Mouse (Mus musculus) v-Abl transformed pro-B cells (cell line): ENCODE measurements around the gene Gm1113.

ENCODE experiments used
- in situ Hi-C, 2 experiments: fragments of 400-800 bp; cut with MboI; formaldehyde crosslinking; loops; one replicate each; pipeline ENCODE4 v1.15.1; 2025; ENCODE audit not compliant: unreplicated experiment in 2 of 2

The Gm1113 gene

DNA sequence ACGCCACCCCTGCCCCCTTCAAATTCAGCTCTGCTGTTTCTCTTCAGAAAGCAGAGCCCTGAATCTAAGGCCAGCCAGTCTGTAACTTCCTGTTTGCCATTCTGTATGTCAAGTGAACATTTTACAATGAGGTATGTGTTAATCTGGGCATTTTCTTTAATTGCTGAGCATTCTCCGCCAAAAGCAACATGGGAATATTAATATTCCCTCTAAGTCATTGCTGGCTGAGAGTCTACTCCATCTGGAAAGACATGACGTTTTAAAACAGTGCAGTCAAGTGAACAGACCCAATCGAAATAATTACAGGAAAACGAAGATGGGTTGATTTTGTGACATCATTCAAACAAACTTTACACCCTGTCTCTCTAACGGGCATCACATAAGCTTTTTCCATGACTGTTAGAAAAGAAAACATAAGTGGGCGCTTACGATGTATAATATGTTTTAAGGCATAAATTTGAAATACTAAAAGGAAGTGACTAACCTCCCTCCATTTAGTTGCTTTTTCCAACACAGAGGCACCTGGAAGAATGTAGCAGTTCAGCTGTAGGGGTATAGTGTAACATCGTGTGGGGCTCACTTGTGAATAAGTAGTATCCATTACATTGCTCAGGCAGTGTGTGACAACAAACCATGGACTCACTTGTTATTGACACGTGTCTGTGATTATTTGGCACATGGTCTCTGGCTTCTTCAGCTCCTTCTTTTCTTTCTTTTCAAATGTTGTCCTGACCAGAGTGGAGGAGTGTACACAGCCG, 26.8 kb downstream of the Gm1113 start:
- in situ Hi-C loops: no loop called here

GRCm38 (mm10) chr9:35488496-35488895, 29.6 kb downstream of the Gm1113 start:
- in situ Hi-C loops: no loop called here

DNA sequence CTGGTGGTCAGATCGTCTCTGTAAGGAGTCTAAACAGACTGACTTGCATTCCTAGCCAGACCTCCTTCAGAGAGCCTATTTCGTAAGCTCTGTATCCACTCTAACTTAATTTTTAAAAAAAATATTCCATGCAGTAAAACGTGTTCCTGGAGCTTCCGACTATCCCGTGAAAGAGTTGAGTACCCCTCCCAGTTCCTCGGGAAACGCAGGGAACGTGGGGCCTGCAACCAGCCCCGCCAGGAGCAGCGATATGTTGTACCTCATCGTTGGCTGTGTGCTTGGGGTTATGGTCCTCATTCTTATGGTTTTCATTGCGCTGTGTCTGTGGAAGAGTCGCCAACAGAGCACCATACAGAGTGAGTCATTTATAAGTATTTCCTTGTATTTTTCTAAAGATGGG, 31.5 kb downstream of the Gm1113 start:
- in situ Hi-C loops: no loop called here

DNA sequence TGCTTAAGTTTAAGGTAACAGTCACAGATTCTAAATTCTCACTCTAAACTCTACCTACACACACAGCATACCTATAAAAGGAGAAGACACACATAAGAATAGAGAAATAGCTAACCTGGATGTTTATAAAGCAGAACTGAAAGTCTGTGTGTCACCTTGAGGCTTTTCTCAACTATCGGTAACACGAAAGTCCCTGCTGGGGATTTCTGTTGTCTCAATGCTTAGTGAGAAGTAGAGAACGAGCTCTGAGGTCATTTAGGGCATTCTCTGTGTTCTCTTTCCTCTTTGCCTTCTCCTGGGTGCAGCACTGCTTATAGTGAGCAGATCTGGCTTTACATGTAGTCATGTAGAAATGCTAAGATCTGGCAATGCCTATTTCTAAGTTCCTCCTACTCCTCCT, 34.1 kb downstream of the Gm1113 start:
- in situ Hi-C loops: no loop called here

GRCm38 (mm10) chr9:35482014-35482898, 35.8 kb downstream of the Gm1113 start:
- in situ Hi-C loops: no loop called here

DNA sequence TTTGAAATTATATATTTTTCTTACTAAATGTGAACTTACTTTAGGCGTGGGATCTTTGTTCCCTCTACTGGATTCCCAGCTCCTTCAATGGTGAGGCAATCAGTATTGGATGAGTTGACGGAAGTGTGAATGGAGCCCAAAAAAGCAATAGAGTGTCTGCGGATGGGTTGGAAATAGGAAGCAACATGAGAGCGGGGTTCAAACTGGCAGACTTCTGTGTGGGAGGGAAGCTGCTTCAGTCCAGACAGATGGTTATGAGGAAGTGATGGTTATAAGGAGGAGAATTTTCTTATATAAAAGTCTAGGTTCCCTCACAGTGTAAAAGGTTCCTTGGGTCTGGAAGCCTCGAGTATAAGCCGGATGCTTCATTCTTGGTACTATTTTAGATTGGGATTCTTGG, 38.6 kb downstream of the Gm1113 start:
- in situ Hi-C loops: no loop called here

DNA sequence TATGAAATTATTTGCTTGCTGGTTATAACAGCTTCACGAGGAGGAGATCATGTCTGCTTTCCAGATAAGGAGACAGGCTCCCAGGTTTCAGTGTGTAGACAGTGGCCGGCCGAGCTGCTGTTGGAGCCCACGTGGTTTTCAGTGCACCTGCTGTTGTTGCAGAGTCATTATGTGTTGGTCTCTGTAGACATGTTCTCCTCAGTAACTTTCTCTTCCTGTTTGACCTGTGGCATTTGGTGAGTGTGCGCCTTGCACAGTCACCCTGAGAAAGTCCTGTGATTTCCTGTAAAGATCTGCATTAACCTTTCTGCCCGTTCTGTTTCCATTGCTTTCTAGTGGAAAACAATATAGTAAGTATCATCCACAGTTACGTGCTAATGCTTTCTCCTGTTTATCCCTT, 42.7 kb downstream of the Gm1113 start:
- in situ Hi-C loops: no loop called here

DNA sequence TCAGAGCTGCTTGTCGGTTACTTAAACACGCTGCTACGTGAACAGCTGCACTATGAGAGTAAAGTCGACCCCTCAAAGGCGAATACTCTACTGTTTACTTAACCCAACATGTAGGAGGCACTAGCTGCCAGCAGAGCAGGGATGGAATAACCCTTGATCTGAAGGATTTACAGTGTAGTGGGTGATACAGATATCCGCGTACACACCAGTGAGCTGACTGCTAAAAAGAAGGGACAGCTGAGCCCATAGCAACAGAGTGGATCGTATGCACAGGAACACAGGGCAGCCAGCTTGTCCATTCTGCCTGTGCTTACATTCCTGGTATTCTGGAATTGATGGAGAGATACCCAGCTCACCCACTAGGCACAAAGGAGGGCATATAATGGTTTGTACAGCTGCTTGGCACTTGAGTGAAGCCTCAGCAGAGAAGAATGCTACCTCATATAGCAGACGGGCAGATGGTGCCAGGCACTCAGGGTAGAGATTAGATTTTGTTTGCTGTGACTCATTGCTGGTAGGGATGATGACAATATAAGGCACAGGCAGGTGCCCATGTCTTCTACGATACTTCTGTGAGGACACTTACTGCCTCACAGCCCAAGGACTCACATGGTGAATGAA, 43.9 kb downstream of the Gm1113 start:
- in situ Hi-C loops: no loop called here

GRCm38 (mm10) chr9:35468913-35469312, 49.2 kb downstream of the Gm1113 start:
- in situ Hi-C loops: no loop called here

DNA sequence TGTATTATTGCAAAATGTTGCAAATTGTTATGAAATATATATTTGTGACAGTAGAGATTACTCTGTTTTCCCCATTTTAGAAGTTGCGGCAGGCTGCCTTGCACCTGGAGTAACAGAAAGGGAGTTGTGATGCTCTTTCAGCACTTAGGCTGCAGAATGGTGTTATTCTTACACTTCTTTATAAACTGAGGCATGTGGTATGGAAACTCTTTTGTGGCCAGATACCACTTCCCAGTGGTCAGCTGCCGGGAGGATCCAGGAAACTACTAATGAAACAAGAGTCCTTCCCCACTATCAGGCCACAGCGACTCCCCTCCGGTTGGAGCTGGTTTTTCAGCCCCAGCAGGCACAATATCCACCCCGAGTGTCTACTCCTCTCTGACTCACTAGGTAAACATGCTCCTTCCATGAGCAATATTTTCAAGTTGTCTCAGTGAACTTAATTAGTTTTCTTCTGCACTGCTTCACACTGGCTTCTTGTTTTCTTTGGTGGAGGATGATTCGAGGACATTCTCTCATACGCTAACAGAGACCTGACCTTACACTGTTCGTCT, 50.7 kb downstream of the Gm1113 start:
- in situ Hi-C loops: no loop called here

GRCm38 (mm10) chr9:35459594-35459993, 58.5 kb downstream of the Gm1113 start:
- in situ Hi-C loops: no loop called here
